Mouse (Mus musculus) MEL (cell line): ENCODE measurements around the gene Gm11027. TPM values are rescaled to one million over a fixed set of nuclear protein-coding genes. Genes with fewer than 3 reads are reported as not detected.

Experiments used
- DNase-seq: peaks from one replicate; pipeline ENCODE4 v3.0.0; 2011; ENCODE audit warnings: low read depth, low spot score
- H3K27ac ChIP-seq: 2 replicates; pipeline ENCODE4 v1.5.1; 2012; ENCODE audit warnings: low read depth, mild to moderate bottlenecking, control low read depth, low read length, moderate library complexity; ENCODE audit not compliant: control insufficient read depth
- H3K27me3 ChIP-seq, 2 experiments: fragments of 150-350 bp in 1 of 2; sonication (generic) in 1 of 2; 2 replicates each; pipeline ENCODE4 v1.6.1; 2012; ENCODE audit warnings: low read length in 2 of 2, mild to moderate bottlenecking in 2 of 2, improper control_type of control experiment in 1 of 2, moderate library complexity in 1 of 2; ENCODE audit not compliant: insufficient read depth in 2 of 2, control insufficient read depth in 1 of 2
- H3K36me3 ChIP-seq, 2 experiments: 2 replicates each; pipeline ENCODE4 v1.6.1; 2012 to 2014; ENCODE audit warnings: low read length in 2 of 2, improper control_type of control experiment in 1 of 2, inconsistent platforms in 1 of 2, mild to moderate bottlenecking in 1 of 2; ENCODE audit not compliant: insufficient read depth in 2 of 2, control insufficient read depth in 1 of 2
- H3K4me1 ChIP-seq, 2 experiments: fragments of 150-350 bp in 1 of 2; sonication (generic) in 1 of 2; 2 replicates each; pipeline ENCODE4 v1.6.1; 2012; ENCODE audit warnings: low read length in 2 of 2, improper control_type of control experiment in 1 of 2, mild to moderate bottlenecking in 1 of 2; ENCODE audit not compliant: insufficient read depth in 2 of 2, control insufficient read depth in 1 of 2
- H3K4me3 ChIP-seq, 2 experiments: fragments of 150-350 bp in 1 of 2; sonication (generic) in 1 of 2; 2 replicates each; pipeline ENCODE4 v1.5.1; 2012; ENCODE audit warnings: low read depth in 2 of 2, low read length in 2 of 2, mild to moderate bottlenecking in 2 of 2, moderate library complexity in 2 of 2, control low read depth in 1 of 2, improper control_type of control experiment in 1 of 2; ENCODE audit not compliant: control insufficient read depth in 1 of 2, insufficient read depth in 1 of 2
- H3K79me2 ChIP-seq: 2 replicates; pipeline ENCODE4 v1.6.1; 2012; ENCODE audit warnings: mild to moderate bottlenecking, low read length, moderate library complexity; ENCODE audit not compliant: control insufficient read depth, poor library complexity, insufficient read depth
- H3K9ac ChIP-seq: 2 replicates; pipeline ENCODE4 v1.6.1; 2012; ENCODE audit warnings: low read depth, mild to moderate bottlenecking, control low read depth, low read length, moderate library complexity; ENCODE audit not compliant: control insufficient read depth, poor library complexity, severe bottlenecking
- H3K9me3 ChIP-seq: fragments of 150-350 bp; sonication (generic); replicated peaks from 2 replicates; pipeline ENCODE4 v1.6.1; 2012; ENCODE audit warnings: mild to moderate bottlenecking, low read length, improper control_type of control experiment, moderate library complexity; ENCODE audit not compliant: insufficient read depth
- CHD2 ChIP-seq: IDR thresholded peaks from 2 replicates; pipeline ENCODE4 v1.6.1; 2011; ENCODE audit warnings: low read length, improper control_type of control experiment
- EP300 ChIP-seq, 2 experiments: IDR thresholded peaks; 2 replicates each; pipeline ENCODE4 v1.6.1; 2011; ENCODE audit warnings: improper control_type of control experiment in 2 of 2, low read length in 2 of 2, low read depth in 1 of 2, mild to moderate bottlenecking in 1 of 2
- ETS1 ChIP-seq: IDR thresholded peaks from 2 replicates; pipeline ENCODE4 v1.6.1; 2012; ENCODE audit warnings: low read depth, mild to moderate bottlenecking, inconsistent platforms, low read length, improper control_type of control experiment, moderate library complexity
- GABPA ChIP-seq: IDR thresholded peaks from 2 replicates; pipeline ENCODE4 v1.6.1; 2012; ENCODE audit warnings: low read depth, mild to moderate bottlenecking, inconsistent platforms, low read length, improper control_type of control experiment, moderate library complexity
- JUND ChIP-seq: IDR thresholded peaks from 2 replicates; pipeline ENCODE4 v1.6.1; 2011; ENCODE audit warnings: low read depth, mild to moderate bottlenecking, improper control_type of control experiment, low read length
- KAT2A ChIP-seq: conservative IDR thresholded peaks from 2 replicates; pipeline ENCODE4 v1.6.1; 2012; ENCODE audit warnings: low read depth, low read length, improper control_type of control experiment, inconsistent platforms
- MAX ChIP-seq: IDR thresholded peaks from 2 replicates; pipeline ENCODE4 v1.6.1; 2011; ENCODE audit warnings: low read length, improper control_type of control experiment
- MAZ ChIP-seq: IDR thresholded peaks from 2 replicates; pipeline ENCODE4 v1.6.1; 2012; ENCODE audit warnings: low read depth, mild to moderate bottlenecking, inconsistent platforms, low read length, improper control_type of control experiment
- MYC ChIP-seq: IDR thresholded peaks from 2 replicates; pipeline ENCODE4 v1.6.1; 2011; ENCODE audit warnings: low read depth, mild to moderate bottlenecking, low read length, improper control_type of control experiment, moderate library complexity
- NRF1 ChIP-seq: IDR thresholded peaks from 2 replicates; pipeline ENCODE4 v1.6.1; 2014; ENCODE audit warnings: low read depth, mild to moderate bottlenecking, inconsistent platforms, low read length, improper control_type of control experiment, moderate library complexity; ENCODE audit not compliant: poor library complexity, insufficient read depth, severe bottlenecking
- POLR2AphosphoS5 ChIP-seq: IDR thresholded peaks from 2 replicates; pipeline ENCODE4 v1.6.1; 2012; ENCODE audit warnings: low read depth, borderline replicate concordance, mild to moderate bottlenecking, inconsistent platforms, low read length, moderate library complexity, mixed read lengths
- SIN3A ChIP-seq: IDR thresholded peaks from 2 replicates; pipeline ENCODE4 v1.6.1; 2012; ENCODE audit warnings: low read length, improper control_type of control experiment, inconsistent platforms
- TAL1 ChIP-seq: IDR thresholded peaks from 2 replicates; pipeline ENCODE4 v1.6.1; 2012; ENCODE audit warnings: mild to moderate bottlenecking, inconsistent platforms, low read length, moderate library complexity, mixed read lengths
- TBP ChIP-seq: IDR thresholded peaks from 2 replicates; pipeline ENCODE4 v1.8.0; 2011; ENCODE audit warnings: low read depth, low read length, improper control_type of control experiment
- UBTF ChIP-seq: IDR thresholded peaks from 2 replicates; pipeline ENCODE4 v1.6.1; 2012; ENCODE audit warnings: low read depth, mild to moderate bottlenecking, inconsistent platforms, low read length, improper control_type of control experiment, moderate library complexity, borderline replicate concordance; ENCODE audit not compliant: insufficient read depth
- ZNF384 ChIP-seq: IDR thresholded peaks from 2 replicates; pipeline ENCODE4 v1.6.1; 2012; ENCODE audit warnings: low read depth, mild to moderate bottlenecking, inconsistent platforms, low read length, improper control_type of control experiment
- polyA plus RNA-seq, 2 experiments: library from polyadenylated mRNA; stranded (reverse) in 1 of 2; unstranded in 1 of 2; fragments of >175 nt in 1 of 2; fragments of >200 nt in 1 of 2; gene quantifications; 2 replicates each; pipeline versions ENCODE4 v1.2.1 to v1.2.4; 2012; ENCODE audit warnings: low replicate concordance in 2 of 2, low read depth in 1 of 2; ENCODE audit not compliant: insufficient read length in 2 of 2, insufficient read depth in 1 of 2, missing spikeins in 1 of 2
- total RNA-seq: library from RNA; depleted of rRNA; stranded (reverse); fragments of 300-350 nt; gene quantifications from 2 replicates; pipeline ENCODE4 v1.2.3, GENCODE M21; 2012

Gm11027 gene
- total and polyA plus RNA-seq, 3 experiments, result not detected

- Histone ChIP-seq H3K9ac (peak overlapping the region; percentile 57), H3K27ac (peak overlapping the region; percentile 94), H3K79me2 (peaks cover 6% of the 10 kb centered on the region), H3K4me1 (peaks cover 28 to 36% of the 10 kb centered on the region in 2 experiments), H3K27me3 (no peaks in the 10 kb centered on the region), H3K36me3 (peaks cover 0 to 49% of the 10 kb centered on the region in 2 experiments; a peak in 2 of 4 replicates), H3K4me3 (peak overlapping the region; percentile 21 to 22), H3K9me3 (no peaks in the 10 kb centered on the region)
- TF ChIP-seq TAL1, result peak; percentile 83
- no peak for TF ChIP-seq ETS1
- TF ChIP-seq POLR2AphosphoS5, result 0 out of 2 replicates have a peak, but pooled peaks have one; percentile 4
- DNase-seq, result peak; percentile 96
Measured at GRCm38 (mm10) chr12:116265275-116265674, 9.9 kb upstream of the Gm11027 start.

- H3K27ac ChIP-seq, result peak overlapping the region; percentile 12; the same call in 1 of the 2 replicates
- peaks cover 0 to 29% of the 10 kb centered on the region in 2 experiments; a peak in 2 of 4 replicates for H3K36me3 ChIP-seq
- peaks cover 14 to 20% of the 10 kb centered on the region in 2 experiments for H3K4me1 ChIP-seq
- no peak for TF ChIP-seq CHD2
- no peak for TF ChIP-seq TBP
- no peak for TF ChIP-seq NRF1
- TF ChIP-seq SIN3A, result no peak
- no peak for TF ChIP-seq MYC
- TF ChIP-seq JUND, result no peak
- TF ChIP-seq GABPA, result no peak
- TF ChIP-seq MAX, result no peak
- no peak for TF ChIP-seq ZNF384
- TF ChIP-seq MAZ, result no peak
- TF ChIP-seq EP300 (IDR thresholded peaks at IDR 0.05; ENCODE audit: low read depth in 1 of 2, low read length in 2 of 2), result no peak
- TF ChIP-seq UBTF, result no peak
- H3K9me3 ChIP-seq, result no peaks in the 10 kb centered on the region
- H3K27me3 ChIP-seq, result no peaks in the 10 kb centered on the region
- no peaks in the 10 kb centered on the region for H3K79me2 ChIP-seq
- peak; percentile 78 for DNase-seq
- no peak overlapping the region for H3K9ac ChIP-seq
- H3K4me3 ChIP-seq, result no peak overlapping the region
Measured at GRCm38 (mm10) chr12:116269450-116269849, 5.7 kb upstream of the Gm11027 start.

GRCm38 (mm10) chr12:116270538-116270937 is 4.6 kb upstream of the Gm11027 start:
- H3K9me3 ChIP-seq, result no peaks in the 10 kb centered on the region
- H3K27me3 ChIP-seq, result no peaks in the 10 kb centered on the region
- H3K36me3 ChIP-seq, result peaks cover 0 to 25% of the 10 kb centered on the region in 2 experiments; a peak in 2 of 4 replicates
- no peak for DNase-seq
- TF ChIP-seq POLR2AphosphoS5, result no peak
- TF ChIP-seq KAT2A, result no peak
- TF ChIP-seq EP300 (IDR thresholded peaks at IDR 0.05; ENCODE audit: low read depth in 1 of 2, low read length in 2 of 2), result no peak
- TF ChIP-seq, all 39 proteins: peak for 0
- no peak overlapping the region for H3K9ac ChIP-seq
- no peaks in the 10 kb centered on the region for H3K79me2 ChIP-seq
- H3K4me1 ChIP-seq, result peaks cover 15 to 16% of the 10 kb centered on the region in 2 experiments
- no peak overlapping the region for H3K27ac ChIP-seq
- H3K4me3 ChIP-seq, result no peak overlapping the region
